Mouse (Mus musculus) small intestine, adult 10 weeks (tissue): ENCODE data around the gene Il10rb. TPM values are rescaled to one million over a fixed set of nuclear protein-coding genes. Genes with fewer than 3 reads are reported as not detected.

ENCODE experiments used
- polyA plus RNA-seq: library from polyadenylated mRNA; stranded (reverse); fragments of 350-450 nt; fragmentation: Illumina TruSeq; extraction: RNeasy Lipid Tissue Mini Kit (QIAGEN cat#74804); gene quantifications from one replicate; pipeline ENCODE4 v1.2.3, GENCODE M21; 2014; ENCODE audit warnings: low replicate concordance

Gene Il10rb
- 95.2 TPM for polyA plus RNA-seq

DNA sequence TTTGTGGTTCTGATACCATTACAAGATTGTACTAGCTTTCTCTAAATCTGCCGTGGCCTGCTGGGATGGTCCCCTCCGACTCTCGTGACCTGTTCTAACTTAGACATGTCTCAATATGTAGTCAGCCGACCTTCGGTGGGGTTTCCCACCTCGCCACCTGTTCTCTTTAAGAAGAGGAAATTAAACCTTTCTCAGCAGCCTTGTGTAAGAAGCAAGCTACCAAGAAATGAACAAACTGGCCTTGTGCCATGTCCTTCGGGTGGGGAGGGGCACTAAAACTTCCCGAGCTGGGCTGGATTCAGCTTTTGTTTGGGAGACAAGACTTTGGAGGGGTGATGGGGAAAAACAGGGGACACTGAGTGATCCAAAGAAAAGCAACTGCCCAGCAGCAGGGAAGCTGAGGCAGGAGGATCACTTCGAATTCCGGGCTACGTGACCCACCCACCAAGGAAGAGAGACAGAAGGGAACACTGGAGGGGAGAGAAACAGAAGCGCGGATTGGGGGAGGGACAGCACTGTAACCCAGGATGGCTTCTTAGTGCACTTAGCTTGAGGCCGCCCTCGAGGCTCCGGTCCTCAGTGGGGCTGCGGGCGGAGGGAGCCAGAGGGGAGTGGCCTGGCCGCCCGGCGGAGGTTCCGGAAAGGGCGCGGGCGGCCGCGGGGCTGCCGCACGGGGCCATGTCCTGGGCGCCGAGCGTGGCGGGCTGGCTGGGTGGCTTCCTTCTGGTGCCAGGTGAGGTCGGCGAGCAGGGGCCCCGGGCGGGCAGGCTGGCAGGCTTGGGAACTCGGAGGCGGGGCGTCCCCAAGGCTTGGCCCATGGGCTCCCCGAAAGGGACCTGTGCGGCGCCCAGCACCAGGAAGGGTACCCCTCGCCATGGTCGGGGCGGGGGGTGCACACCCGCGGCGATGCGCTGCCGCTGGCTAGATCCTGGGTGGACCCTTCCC, at the start of gene Il10rb:
TSS of gene Il10rb (plus strand) at position 525 of the 945 bp plus-strand sequence.

DNA sequence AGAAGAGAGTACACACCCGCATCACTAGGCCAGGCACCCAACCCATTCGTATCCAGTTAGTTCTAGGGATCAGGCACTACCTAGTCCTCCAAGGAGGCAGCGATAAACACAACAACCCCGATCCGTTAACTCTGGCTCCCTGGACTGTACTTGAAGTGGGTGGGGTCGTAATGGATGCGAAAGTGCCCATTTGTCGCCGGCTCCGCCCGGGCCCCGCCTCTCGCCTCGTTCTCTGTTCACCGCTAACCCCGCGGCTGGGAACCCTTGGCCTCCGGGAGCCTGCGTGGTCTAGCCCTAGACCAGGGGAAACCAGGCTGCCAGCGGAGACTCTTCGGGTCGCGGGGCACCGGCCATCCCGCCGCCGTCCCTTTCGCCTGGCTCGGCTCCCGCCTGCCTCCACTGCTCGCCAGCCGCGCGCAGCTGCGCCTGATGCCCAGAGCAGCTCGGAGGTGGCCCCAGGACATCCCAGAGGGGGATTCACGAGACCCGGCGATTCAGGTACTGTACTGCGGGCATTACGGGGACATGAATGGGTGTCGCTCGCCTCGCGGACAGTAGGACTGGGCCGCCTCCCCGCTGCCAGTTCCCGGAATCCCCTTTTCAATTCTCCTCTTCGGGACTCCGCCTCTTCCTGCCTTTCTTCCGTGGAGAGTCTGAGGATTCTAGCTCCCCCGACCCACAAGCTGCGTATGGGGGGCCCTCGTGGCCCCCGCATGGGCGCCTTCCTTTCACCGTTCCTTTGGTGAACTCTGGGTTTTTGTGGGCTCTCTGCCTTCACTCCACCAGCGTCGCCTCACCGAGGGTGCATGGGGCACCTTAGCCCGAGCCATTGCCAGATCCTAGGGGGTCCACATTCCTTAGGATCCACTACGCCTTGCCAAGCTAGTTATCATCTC, 33.1 kb upstream of the Il10rb start, which contains the start of gene Ifnar2:
TSS of gene Ifnar2 (plus strand) at position 207 of the 896 bp plus-strand sequence.

DNA sequence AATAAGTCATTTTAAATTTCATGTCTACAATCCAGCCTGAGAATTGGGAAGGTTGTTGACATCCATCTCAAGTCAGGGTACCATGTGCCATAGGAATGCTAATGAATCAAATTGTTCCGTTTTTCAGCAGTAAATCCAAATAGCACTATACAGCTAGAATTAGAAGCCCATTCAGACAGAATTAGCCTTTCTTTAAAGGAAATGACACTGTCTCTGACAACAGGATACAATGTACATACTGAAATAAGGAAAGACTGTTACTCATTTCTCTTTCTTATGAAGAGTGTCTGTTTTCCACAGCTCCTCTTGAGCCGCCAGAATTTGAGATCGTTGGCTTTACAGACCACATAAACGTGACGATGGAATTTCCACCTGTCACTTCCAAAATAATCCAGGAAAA, 14.5 kb upstream of the Il10rb start, which contains the start of gene Gm21970:
TSS of gene Gm21970 (plus strand) at position 301 of the 400 bp plus-strand sequence.

Other genes with a start within 250 kb of the Il10rb start
- not detected for gene Olig2, start 180.7 kb upstream of the Il10rb start, polyA plus RNA-seq
- gene Olig1, start 136.4 kb upstream of the Il10rb start, polyA plus RNA-seq = not detected
- 83.9 TPM for gene Ifnar2, start 33.4 kb upstream of the Il10rb start, polyA plus RNA-seq
- not detected for gene Gm21970, start 14.4 kb upstream of the Il10rb start, polyA plus RNA-seq
- 71.9 TPM for gene Ifnar1, start 79.1 kb downstream of the Il10rb start, polyA plus RNA-seq
- 69.8 TPM for gene Ifngr2, start 140.9 kb downstream of the Il10rb start, polyA plus RNA-seq
- gene Tmem50b, start 191.6 kb downstream of the Il10rb start, polyA plus RNA-seq = 83.0 TPM
- gene Dnajc28, start 212.9 kb downstream of the Il10rb start, polyA plus RNA-seq = 10.2 TPM
- gene Gart, start 240.8 kb downstream of the Il10rb start, polyA plus RNA-seq = 6.5 TPM
- 537 TPM for gene Son, start 241.3 kb downstream of the Il10rb start, polyA plus RNA-seq